Mouse (Mus musculus) cerebellum, adult 8-10 months (tissue): ENCODE measurements around the gene Aire.

ENCODE experiments used
- DNase-seq: peaks from one replicate; pipeline ENCODE4 v3.0.0; 2022

The Aire gene

GRCm38 (mm10) chr10:78043406-78043836, at the start of gene Aire:
Gene Aire (minus strand): TSS chr10:78043610.
- peak; percentile 29 for DNase-seq

DNA sequence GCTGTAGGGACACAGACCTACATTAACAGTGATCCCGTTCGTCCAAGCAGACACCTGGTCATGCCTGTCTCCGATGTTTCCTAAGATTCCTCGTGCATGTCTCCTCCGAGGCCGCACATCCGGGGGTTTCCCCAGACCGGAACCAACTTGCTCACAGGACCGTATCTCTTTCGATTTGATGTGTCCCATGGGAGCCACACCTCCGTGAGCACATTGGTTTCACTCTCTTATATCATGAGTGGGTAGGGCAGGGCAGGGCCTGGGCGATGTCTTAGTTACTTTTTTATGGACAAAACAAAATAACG, 49.3 kb upstream of the Aire start:
- DNase-seq = no peak

- no peak for DNase-seq
Measured at GRCm38 (mm10) chr10:78091865-78092724, 48.7 kb upstream of the Aire start.

DNA sequence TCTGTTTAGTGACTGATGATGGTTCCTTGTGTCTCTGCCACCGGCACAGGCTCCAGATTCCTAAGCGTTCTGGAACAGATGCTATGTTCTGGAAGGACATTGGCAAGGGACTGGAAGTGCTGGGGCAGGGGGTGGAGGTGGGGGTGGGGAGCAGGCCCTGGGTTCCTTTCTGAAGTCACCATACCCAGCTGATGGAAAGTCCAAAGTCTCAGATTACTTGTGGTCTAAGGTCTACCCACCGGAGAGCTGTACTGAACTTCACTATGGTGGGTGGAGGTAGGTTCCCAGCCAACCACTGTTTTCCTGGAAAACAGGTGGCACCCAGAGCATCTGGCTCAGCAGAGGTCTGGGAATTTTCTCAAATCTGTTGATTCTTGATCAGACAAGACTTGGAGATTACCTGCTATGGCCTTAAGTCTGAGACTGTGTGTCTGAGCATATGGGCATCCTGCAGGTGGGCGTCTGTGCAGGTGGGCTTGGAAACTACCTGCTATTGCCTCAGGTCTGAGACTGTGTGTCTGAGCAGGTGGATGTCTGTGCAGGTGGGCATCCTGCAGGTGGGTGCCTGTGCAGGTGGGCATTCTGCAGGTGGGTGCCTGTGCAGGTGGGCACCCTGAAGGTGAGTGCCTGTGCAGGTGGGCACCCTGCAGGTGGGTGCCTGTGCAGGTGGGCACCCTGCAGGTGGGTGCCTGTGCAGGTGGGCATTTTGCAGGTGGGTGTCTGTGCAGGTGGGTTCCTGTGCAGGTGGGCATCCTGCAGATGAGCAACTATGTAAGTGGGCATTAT, 47.5 kb upstream of the Aire start:
- no peak for DNase-seq

- DNase-seq = no peak
Measured at GRCm38 (mm10) chr10:78090246-78090645, 46.8 kb upstream of the Aire start.

GRCm38 (mm10) chr10:78087101-78087511, 43.7 kb upstream of the Aire start:
- no peak for DNase-seq

DNA sequence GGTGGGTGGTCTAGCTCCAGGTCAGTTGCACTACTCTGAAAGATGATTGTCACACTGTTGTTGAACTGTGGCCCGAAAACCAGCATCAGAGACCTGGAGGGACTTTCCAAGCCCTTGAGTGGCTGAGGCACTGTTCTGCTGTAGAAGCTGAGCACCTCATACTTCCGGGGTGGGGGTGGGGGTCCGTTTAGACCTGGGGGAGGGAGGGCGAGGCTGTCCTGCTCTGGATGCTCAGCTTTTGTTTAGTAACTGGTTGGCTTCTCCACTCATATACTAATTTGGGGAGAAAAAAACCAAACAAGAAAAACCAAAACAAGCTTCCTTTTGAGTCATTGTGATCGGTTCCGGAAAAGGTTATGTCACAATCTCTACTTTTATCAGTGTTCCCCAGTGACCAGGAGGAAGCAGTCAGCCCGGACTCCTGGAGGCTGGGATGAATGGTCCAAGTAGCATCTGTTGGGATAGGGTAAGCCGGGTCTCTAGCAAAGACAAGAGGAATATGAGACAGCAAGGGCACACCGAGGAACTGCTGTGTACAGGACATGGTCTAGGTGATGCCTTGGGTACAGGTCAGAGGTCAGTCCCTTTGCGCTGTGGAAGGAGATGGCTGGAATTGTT, 43.1 kb upstream of the Aire start:
- DNase-seq = no peak

DNA sequence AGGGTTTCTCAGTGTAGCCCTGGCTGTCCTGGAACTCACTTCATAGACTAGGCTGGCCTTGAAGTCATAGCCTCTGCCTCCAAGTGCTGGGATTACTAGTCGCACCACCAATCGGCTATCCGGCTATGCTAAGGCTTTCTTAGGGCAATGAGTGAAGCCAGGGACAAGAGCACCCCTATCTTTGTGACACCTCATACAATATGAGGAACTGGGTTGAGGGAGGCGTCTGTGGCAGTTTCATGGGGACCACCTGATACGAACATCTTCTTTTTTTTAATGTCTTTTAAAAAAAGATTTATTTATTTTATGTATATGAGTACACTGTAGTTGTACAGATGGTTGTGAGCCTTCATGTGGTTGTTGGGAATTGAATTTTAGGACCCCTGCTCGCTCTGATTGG, 42.3 kb upstream of the Aire start:
- no peak for DNase-seq

DNA sequence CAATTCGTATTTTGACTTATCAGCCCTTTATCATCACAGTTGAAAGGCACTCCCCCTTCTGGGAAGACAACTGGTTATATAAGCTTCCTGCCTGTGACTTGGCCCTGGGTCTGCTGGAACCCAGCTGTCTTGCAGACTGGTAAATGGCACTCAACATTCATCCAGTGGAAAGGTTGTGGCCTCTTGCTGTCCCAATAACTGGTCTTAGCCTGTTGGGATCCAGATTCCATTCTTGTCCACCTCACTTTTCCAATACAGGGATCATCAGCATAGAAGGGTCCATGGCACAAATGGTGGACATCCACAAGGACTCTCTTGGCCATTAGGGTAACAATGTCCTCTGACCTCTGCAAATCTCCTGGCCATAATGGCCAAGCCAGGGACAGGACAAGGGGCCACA, 40.7 kb upstream of the Aire start:
- no peak for DNase-seq

GRCm38 (mm10) chr10:78079955-78080591, 36.7 kb upstream of the Aire start:
- DNase-seq = no peak

DNA sequence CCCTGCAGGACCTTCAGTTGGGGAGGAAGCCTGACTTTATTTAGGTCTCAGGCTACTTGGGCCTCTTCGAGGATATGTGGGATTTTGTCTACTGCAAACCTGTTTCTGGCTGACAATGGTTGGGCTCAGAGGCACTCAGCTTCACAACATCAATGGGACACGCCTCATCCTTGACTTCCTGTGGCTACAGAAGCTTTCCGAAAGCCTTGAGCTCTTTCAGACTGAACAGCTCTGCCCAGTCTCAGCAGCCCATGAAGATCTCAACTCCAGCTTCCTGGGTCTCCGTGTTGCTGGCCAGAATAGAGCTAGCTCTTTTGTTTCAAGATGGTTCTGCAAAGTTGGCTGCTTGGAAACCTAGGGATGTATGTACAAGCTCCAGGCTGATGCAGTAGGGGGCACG, 34.9 kb upstream of the Aire start:
- DNase-seq = no peak

DNA sequence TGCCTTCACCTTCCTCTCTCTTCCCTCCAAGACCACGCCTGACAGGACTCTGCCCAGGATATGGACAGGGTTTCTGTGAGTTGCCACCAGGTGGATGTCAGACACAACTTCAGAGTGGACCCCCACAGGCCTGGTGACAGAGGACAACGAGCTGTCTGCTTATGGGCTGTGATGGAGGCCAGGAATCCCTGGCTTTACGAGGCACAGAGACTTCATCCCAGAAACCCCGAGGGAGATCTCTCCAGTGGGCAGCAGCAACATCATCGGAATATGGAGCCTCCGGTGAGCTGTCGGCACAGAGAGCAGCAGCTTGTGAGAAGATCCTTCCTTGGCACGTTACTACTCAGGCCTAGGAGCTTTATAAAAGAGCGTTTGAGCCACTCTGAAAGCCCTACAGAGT, 34.5 kb upstream of the Aire start:
- DNase-seq = no peak

DNA sequence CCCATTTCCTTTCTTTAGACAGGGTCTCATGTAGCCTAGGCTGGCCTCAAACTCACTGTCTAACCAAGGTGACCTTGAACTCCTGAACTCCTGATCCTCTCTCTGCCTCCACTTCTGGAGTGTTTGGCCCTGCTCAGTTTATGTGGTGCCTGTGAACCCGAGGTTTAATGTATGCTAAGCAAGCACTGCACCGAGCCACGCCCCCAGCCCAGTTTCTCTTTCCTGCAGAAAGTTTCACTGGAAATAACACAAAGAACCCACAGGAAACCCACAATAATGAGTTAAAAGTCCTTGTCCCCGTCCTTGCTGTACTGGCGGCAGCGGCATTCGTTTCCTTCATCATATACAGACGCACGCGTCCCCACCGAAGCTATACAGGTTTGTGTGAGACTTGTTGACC, 31.6 kb upstream of the Aire start:
- no peak for DNase-seq

DNA sequence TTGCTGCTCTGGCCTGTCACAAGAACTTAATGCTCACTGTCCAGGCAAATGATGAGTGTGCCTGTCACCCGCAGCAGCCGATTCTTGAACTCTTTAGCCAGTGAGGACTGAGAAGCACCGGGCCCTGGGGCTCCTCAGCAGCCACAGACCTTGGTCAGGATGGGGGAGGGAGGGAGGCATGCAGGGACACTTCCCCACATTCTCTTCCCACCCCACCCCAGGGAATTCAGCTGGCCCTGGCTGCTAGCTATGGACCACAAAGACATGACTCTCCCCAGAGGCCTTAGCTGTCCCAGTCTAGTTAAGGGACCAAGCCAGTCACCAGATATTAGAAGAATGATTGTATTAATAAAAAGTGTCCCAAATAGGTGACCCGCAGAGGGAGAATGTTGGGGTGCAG, 30.7 kb upstream of the Aire start:
- DNase-seq = no peak

- peak; percentile 31 for DNase-seq
Measured at GRCm38 (mm10) chr10:78069101-78070011, 25.9 kb upstream of the Aire start, which contains the start of gene Icosl. Gene Icosl (plus strand): TSS chr10:78069302.

DNA sequence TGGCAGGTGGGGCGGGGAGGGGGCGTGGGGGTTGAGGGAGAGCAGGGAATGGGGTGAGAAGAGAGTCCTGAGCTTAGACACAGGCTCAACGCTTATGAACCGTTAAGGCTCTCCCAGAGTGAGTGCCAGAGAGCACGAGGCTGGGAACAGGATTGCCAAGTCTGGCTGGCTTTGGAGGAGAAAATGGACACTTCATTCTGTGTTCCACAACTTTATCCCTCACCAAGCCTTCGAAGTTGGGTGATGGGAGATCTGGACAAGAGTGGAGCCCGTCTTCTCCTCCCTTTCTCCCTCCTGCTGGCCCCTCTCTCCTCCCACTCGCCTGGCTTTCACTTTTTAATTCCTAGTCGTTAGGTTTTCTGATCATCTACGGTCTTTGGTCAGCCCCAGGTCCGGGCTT, 25.1 kb upstream of the Aire start:
- no peak for DNase-seq

DNA sequence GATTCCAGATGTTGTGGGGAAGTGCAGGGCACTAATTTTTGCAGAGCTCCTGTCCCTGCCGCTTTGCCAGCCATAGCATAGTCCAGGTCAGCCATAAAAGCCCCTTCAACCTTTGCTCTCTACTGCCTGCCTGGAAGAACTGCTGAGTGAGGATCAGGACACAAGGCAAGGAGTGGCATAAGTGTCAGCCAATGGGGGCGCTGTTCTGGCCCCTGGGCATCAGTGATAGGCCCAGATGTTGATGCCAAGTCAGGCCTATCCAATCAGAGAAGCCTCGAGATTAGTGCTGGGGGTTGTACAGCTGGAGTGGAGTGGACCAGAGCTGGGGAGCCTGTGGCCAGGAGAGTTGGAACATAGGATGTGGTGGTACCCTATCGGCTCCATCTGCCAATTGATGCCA, 23.8 kb upstream of the Aire start:
- no peak for DNase-seq

DNA sequence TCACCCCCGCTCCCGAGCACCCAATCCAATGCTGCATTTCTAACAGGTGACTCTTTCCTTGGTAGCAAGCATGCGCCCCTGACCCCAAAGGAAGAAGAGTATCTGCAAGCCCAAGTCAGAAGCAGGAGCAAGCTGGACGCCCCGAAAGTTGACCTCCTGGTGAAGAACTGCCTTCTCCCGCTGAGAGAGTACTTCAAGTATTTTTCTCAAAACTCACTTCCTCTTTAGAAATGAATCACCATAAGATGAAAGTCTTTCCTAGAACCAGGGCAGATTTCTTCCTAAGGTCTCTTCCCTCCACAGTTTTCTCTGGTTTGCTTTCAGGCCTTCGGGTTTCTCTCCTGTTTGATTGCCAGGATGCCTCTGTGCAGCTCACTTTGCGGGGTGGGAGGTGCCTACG, 19.7 kb upstream of the Aire start:
- no peak for DNase-seq

GRCm38 (mm10) chr10:78057056-78057455, 13.6 kb upstream of the Aire start:
- no peak for DNase-seq

- DNase-seq = no peak
Measured at GRCm38 (mm10) chr10:78054633-78055565, 11.5 kb upstream of the Aire start.

DNA sequence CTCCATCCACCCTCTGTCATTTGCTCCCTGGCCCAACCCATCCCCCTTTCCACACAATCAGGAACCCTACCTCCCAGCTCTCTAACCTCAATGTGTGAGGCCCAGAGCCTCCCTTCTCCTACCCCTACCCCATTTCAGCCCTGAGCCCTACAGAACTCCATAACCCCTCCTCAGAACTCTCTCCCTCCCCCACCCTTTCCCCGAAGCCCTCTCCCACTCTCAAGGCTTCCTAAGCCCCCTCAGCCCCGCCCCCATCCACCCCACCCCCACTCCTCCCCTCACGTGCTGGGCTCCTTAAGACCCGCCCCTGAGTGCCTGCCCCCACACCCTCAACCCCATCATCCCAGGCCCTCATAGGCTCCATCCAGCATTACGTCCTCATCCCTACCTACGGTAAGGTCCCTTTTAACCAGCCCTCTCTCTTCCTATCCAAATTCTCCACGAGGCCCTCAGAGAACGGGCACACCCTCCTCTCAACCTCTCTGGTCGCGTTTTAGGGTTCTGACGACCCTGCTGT, 6.2 kb upstream of the Aire start:
- no peak for DNase-seq
